Mouse (Mus musculus): ENCODE data around the gene Btbd11. TPM values are rescaled to one million over a fixed set of nuclear protein-coding genes. Genes with fewer than 3 reads are reported as not detected.

Btbd11 gene
- polyA plus RNA-seq, 1 experiment: 1.9 TPM

DNA sequence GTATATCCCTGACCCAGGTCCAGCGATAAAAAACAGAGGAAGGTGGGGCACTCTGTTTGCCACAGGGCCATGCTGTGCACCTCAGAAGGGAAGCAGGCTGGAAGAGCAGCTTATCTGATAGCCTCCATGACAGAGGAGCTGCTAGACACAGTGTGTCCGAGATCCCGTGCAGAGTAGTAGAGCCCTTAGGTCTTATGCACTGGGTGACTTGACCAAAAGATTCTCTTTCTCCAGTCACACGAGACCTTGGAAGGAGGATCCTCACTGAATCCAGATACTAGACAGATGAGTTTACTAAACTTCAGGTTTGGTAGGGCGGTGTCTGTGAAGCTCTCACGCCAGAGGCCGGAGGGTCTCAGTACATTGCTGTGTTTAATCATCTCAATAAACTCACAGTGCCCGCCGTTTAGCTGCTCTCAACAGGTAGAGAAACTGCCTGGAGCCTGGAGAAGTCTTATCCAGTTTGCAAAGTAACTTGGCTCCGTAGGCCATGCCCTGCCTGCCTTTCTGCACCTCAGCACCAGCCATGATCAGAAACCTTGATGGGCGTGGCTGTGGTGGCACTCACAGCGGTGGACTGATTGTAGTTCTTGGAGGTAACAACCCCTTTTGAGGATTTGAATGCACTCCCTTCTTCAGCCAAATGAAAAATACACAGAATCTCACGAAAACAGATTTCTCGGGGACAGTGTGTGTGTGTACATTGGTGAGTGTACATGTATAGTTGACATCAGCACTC is 155.4 kb downstream of the Btbd11 start:
- H3K4me1 ChIP-seq (ENCODE audit: control insufficient read depth, insufficient read depth, insufficient read length, low read length): no peaks in the 10 kb centered on the region
- H3K4me3 ChIP-seq (ENCODE audit: insufficient read depth, low read depth, low read length): no peak overlapping the region
- H3K27ac ChIP-seq (replicated peaks; ENCODE audit: low read depth, low read length): no peak overlapping the region

- no peaks in the 10 kb centered on the region for H3K4me1 ChIP-seq (ENCODE audit: control insufficient read depth, insufficient read depth, insufficient read length, low read length)
- H3K27ac ChIP-seq (replicated peaks; ENCODE audit: low read depth, low read length): no peak overlapping the region
- no peak overlapping the region for H3K4me3 ChIP-seq (ENCODE audit: insufficient read depth, low read depth, low read length)
These were observed 156.7 kb downstream of the Btbd11 start for GRCm38 (mm10) chr10:85543281-85543680.

GRCm38 (mm10) chr10:85544991-85545390 is 158.4 kb downstream of the Btbd11 start:
- Histone ChIP-seq H3K4me1 (ENCODE audit: control insufficient read depth, insufficient read depth, insufficient read length, low read length) (no peaks in the 10 kb centered on the region), H3K27ac (replicated peaks; ENCODE audit: low read depth, low read length) (no peak overlapping the region), H3K4me3 (ENCODE audit: insufficient read depth, low read depth, low read length) (no peak overlapping the region)

- Histone ChIP-seq H3K4me3 (ENCODE audit: insufficient read depth, low read depth, low read length) (no peak overlapping the region), H3K27ac (replicated peaks; ENCODE audit: low read depth, low read length) (no peak overlapping the region), H3K4me1 (ENCODE audit: control insufficient read depth, insufficient read depth, insufficient read length, low read length) (no peaks in the 10 kb centered on the region)
These were observed 168.6 kb downstream of the Btbd11 start for GRCm38 (mm10) chr10:85555193-85555592.

GRCm38 (mm10) chr10:85561418-85561817 is 174.8 kb downstream of the Btbd11 start:
- no peaks in the 10 kb centered on the region for H3K4me1 ChIP-seq (ENCODE audit: control insufficient read depth, insufficient read depth, insufficient read length, low read length)
- H3K4me3 ChIP-seq (ENCODE audit: insufficient read depth, low read depth, low read length): no peak overlapping the region
- H3K27ac ChIP-seq (replicated peaks; ENCODE audit: low read depth, low read length): no peak overlapping the region

DNA sequence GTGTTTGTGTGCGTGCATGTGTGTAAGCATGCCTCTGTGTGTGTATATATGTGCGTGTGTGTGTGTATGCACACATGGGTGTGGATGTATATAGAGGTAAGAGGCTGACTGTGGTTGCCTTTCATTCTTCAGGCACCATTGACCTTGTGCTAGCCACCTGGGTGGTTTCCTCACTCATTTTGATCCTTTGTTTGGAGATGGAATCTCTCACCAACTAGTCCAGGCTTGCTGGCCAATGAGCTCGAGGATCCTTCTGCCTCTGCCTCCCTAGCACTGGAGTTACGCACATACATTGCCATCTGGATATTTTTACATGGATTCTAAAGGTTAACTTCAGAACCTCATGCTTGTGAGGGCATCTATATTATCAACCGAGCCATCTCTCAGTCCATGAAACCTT is 184.8 kb downstream of the Btbd11 start:
- no peak overlapping the region for H3K27ac ChIP-seq (replicated peaks; ENCODE audit: low read depth, low read length)
- H3K4me1 ChIP-seq (ENCODE audit: control insufficient read depth, insufficient read depth, insufficient read length, low read length): no peaks in the 10 kb centered on the region
- no peak overlapping the region for H3K4me3 ChIP-seq (ENCODE audit: insufficient read depth, low read depth, low read length)

- H3K4me3 ChIP-seq (ENCODE audit: insufficient read depth, low read depth, low read length): no peak overlapping the region
- H3K4me1 ChIP-seq (ENCODE audit: control insufficient read depth, insufficient read depth, insufficient read length, low read length): no peaks in the 10 kb centered on the region
- H3K27ac ChIP-seq (replicated peaks; ENCODE audit: low read depth, low read length): no peak overlapping the region
These were observed 186.0 kb downstream of the Btbd11 start for GRCm38 (mm10) chr10:85572571-85572970.

GRCm38 (mm10) chr10:85577891-85578420 is 191.3 kb downstream of the Btbd11 start:
- Histone ChIP-seq H3K4me3 (ENCODE audit: insufficient read depth, low read depth, low read length) (no peak overlapping the region), H3K4me1 (ENCODE audit: control insufficient read depth, insufficient read depth, insufficient read length, low read length) (no peaks in the 10 kb centered on the region), H3K27ac (replicated peaks; ENCODE audit: low read depth, low read length) (0 out of 2 replicates have a peak overlapping the region, but pooled peaks have one; percentile 7)

- Histone ChIP-seq H3K27ac (replicated peaks; ENCODE audit: low read depth, low read length) (no peak overlapping the region), H3K4me3 (ENCODE audit: insufficient read depth, low read depth, low read length) (no peak overlapping the region), H3K4me1 (ENCODE audit: control insufficient read depth, insufficient read depth, insufficient read length, low read length) (no peaks in the 10 kb centered on the region)
These were observed 192.2 kb downstream of the Btbd11 start for GRCm38 (mm10) chr10:85578571-85579465.

- no peak overlapping the region for H3K27ac ChIP-seq (replicated peaks; ENCODE audit: low read depth, low read length)
- H3K4me1 ChIP-seq (ENCODE audit: control insufficient read depth, insufficient read depth, insufficient read length, low read length): no peaks in the 10 kb centered on the region
- no peak overlapping the region for H3K4me3 ChIP-seq (ENCODE audit: insufficient read depth, low read depth, low read length)
These were observed 201.1 kb downstream of the Btbd11 start for GRCm38 (mm10) chr10:85587758-85588157.

DNA sequence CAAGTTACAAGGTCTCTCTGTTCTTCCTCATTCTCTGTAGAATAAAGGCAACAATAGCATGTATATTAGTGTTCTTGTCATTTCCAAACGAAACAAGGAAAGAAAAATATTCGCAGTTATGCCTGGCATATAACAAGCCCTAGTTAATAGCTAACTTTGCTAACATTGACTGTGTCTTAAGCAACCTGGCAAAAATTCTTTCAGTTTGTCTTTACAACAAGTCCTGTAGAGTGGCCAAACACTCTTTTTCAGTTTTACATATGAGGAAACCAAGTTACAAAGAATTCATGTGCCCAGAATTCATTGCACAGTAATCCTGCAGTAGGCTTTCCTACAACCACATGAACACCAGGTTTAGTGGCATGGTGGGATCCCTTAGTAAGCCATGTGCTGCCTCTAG is 203.4 kb downstream of the Btbd11 start:
- Histone ChIP-seq H3K4me1 (ENCODE audit: control insufficient read depth, insufficient read depth, insufficient read length, low read length) (no peaks in the 10 kb centered on the region), H3K27ac (replicated peaks; ENCODE audit: low read depth, low read length) (no peak overlapping the region), H3K4me3 (ENCODE audit: insufficient read depth, low read depth, low read length) (no peak overlapping the region)

DNA sequence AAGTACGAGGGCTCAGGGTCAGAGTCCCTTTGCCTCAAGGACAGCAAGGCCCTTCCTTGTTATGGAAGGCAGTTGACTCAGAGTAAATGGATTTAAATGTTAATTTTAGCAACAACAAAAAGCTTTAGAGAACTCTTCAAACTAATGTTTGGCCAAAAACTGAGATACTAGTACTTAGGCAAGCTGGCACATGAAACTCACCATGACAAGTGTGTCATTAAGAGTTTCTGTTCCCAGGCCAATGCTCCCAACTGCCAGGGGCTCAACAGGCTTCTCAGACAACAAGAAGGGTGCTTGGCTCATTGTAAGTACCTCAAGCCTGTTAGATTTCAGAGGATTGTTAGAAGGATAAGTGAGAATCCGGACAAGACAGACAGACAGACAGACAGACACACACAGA is 204.7 kb downstream of the Btbd11 start:
- H3K27ac ChIP-seq (replicated peaks; ENCODE audit: low read depth, low read length): no peak overlapping the region
- no peaks in the 10 kb centered on the region for H3K4me1 ChIP-seq (ENCODE audit: control insufficient read depth, insufficient read depth, insufficient read length, low read length)
- no peak overlapping the region for H3K4me3 ChIP-seq (ENCODE audit: insufficient read depth, low read depth, low read length)

GRCm38 (mm10) chr10:85591986-85592385 is 205.4 kb downstream of the Btbd11 start:
- no peak overlapping the region for H3K4me3 ChIP-seq (ENCODE audit: insufficient read depth, low read depth, low read length)
- no peaks in the 10 kb centered on the region for H3K4me1 ChIP-seq (ENCODE audit: control insufficient read depth, insufficient read depth, insufficient read length, low read length)
- no peak overlapping the region for H3K27ac ChIP-seq (replicated peaks; ENCODE audit: low read depth, low read length)

- Histone ChIP-seq H3K4me3 (ENCODE audit: insufficient read depth, low read depth, low read length) (no peak overlapping the region), H3K27ac (replicated peaks; ENCODE audit: low read depth, low read length) (no peak overlapping the region)
These were observed 209.7 kb downstream of the Btbd11 start for GRCm38 (mm10) chr10:85596301-85596700.

GRCm38 (mm10) chr10:85598093-85598599 is 211.5 kb downstream of the Btbd11 start:
- Histone ChIP-seq H3K4me1 (ENCODE audit: control insufficient read depth, insufficient read depth, insufficient read length, low read length) (peaks cover 5% of the 10 kb centered on the region; the same call in 1 of the 2 replicates), H3K4me3 (ENCODE audit: insufficient read depth, low read depth, low read length) (0 out of 2 replicates have a peak overlapping the region, but pooled peaks have one; percentile 16), H3K27ac (replicated peaks; ENCODE audit: low read depth, low read length) (no peak overlapping the region)

More at GRCm38 (mm10) chr10:85596301-85596700, 209.7 kb downstream of the Btbd11 start:
- H3K4me1 ChIP-seq (ENCODE audit: control insufficient read depth, insufficient read depth, insufficient read length, low read length): peaks cover 5% of the 10 kb centered on the region; the same call in 1 of the 2 replicates

Measured in brown adipose tissue, adult 24 weeks (tissue).